Mouse (Mus musculus) fat pad, adult 2 months (tissue): ENCODE results near the gene H2al1o.
"Not testable (repeated sequence)": the region's sequence is repeated elsewhere in the genome, so short reads cannot be mapped to it uniquely, and the experiment has no call there.

Experiments
- DNase-seq: peaks from one replicate; pipeline ENCODE4 v3.0.0-alpha.2; 2011; ENCODE audit warnings: low read depth, low spot score; ENCODE audit errors: extremely low read depth

Gene H2al1o

GRCm38 (mm10) chrX:9572309-9572708 is at the start of gene H2al1o:
Gene H2al1o (minus strand): TSS chrX:9572409.
- DNase-seq = not testable (repeated sequence)

DNA sequence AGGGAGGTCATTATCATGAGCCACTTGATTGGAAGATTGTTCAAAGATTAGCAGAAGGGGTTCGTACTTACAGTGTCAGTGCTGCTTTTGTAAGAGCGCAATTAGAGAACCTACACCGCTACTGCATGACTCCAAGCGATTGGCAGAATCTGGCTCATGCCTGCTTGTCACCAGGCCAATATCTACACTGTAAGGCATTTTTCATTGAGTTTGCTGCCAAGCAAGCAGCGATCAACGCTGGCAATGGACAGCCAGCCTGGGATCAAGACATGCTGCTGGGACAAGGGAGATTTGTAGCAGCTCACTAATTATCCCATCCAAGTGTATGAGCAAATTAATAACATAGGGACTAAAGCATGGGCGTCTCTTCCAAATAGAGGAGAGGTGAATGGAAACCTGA is 25.8 kb upstream of the H2al1o start:
- DNase-seq = peak; percentile 40

DNA sequence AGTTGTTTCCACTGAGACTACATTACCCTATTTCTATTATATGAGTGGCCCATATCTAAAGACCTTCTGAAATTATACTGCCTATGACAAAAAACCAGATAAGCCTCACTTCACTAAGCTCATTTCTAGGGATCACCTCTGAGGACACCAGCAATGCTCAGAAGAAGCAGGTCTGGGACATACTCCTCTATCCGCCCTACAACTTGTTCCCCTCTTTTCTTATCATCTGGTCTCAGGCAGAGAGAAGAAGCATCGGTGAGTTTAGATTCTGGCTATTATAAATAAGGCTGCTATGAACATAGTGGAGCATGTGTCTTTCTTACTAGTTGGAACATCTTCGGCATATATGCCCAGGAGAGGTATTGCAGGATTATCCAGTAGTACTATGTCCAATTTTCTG is 35.3 kb downstream of the H2al1o start:
- no peak for DNase-seq
